Mouse (Mus musculus) heart, embryonic 10.5 days (tissue): ENCODE data around the gene Ctnnbl1. TPM values are rescaled to one million over a fixed set of nuclear protein-coding genes. Genes with fewer than 3 reads are reported as not detected.

Experiments
- DNase-seq: peaks from one replicate; pipeline ENCODE4 v3.0.0-alpha.2; 2017; ENCODE audit warnings: low spot score
- H3K27ac ChIP-seq: fragments of 300-500 bp; sonication (generic); 2 replicates; pipeline ENCODE4 v1.5.1; 2016; ENCODE audit warnings: mild to moderate bottlenecking
- H3K27me3 ChIP-seq: fragments of 300-500 bp; sonication (generic); 2 replicates; pipeline ENCODE4 v1.6.1; 2016; ENCODE audit warnings: mild to moderate bottlenecking; ENCODE audit not compliant: poor library complexity, insufficient read depth, severe bottlenecking
- H3K36me3 ChIP-seq: fragments of 300-500 bp; sonication (generic); 2 replicates; pipeline ENCODE4 v1.6.1; 2016; ENCODE audit warnings: mild to moderate bottlenecking, moderate library complexity
- H3K4me1 ChIP-seq: fragments of 300-500 bp; sonication (generic); 2 replicates; pipeline ENCODE4 v1.6.1; 2016; ENCODE audit warnings: mild to moderate bottlenecking
- H3K4me3 ChIP-seq: fragments of 300-500 bp; sonication (generic); 2 replicates; pipeline ENCODE4 v1.5.1; 2016; ENCODE audit warnings: mild to moderate bottlenecking, moderate library complexity
- H3K9me3 ChIP-seq: fragments of 300-500 bp; sonication (generic); 2 replicates; pipeline ENCODE4 v1.6.1; 2016; ENCODE audit warnings: mild to moderate bottlenecking, moderate library complexity
- WGBS: fragments of 180-500 bp; shearing (Covaris S2); methylation state at CpG from one replicate; pipeline ENCODE4 v1.1.7; 2016; 5-methylcytosine and 5-hydroxymethylcytosine counted together
- polyA plus RNA-seq: library from polyadenylated mRNA; unstranded; fragments of >200 nt; fragmentation: Nextera tagmentation; extraction: Ambion mirVana; gene quantifications from 2 replicates; pipeline ENCODE4 v1.2.1, GENCODE M21; 2016

Ctnnbl1 gene
- polyA plus RNA-seq, 1 experiment from 2014 or later = 59.1 TPM

- DNase-seq = no peak
- 74% methylated on average over 2 of the region's 2 CpGs for WGBS
- no peak overlapping the region for H3K4me3 ChIP-seq
- H3K4me1 ChIP-seq = peaks cover 39% of the 10 kb centered on the region
- H3K9me3 ChIP-seq = no peaks in the 10 kb centered on the region
- no peaks in the 10 kb centered on the region for H3K27me3 ChIP-seq
- no peak overlapping the region for H3K27ac ChIP-seq
- H3K36me3 ChIP-seq = peaks cover 25% of the 10 kb centered on the region
Observed at GRCm38 (mm10) chr2:157784647-157785046, 47.4 kb downstream of the Ctnnbl1 start.

- Histone ChIP-seq H3K27ac (no peak overlapping the region), H3K27me3 (no peaks in the 10 kb centered on the region), H3K36me3 (peaks cover 3% of the 10 kb centered on the region; the same call in 1 of the 2 replicates), H3K4me1 (peaks cover 32% of the 10 kb centered on the region), H3K9me3 (no peaks in the 10 kb centered on the region), H3K4me3 (no peak overlapping the region)
- no peak for DNase-seq
- 68% methylated on average over 7 of the region's 7 CpGs for WGBS
Observed at GRCm38 (mm10) chr2:157789226-157789625, 52.0 kb downstream of the Ctnnbl1 start.

- no peak for DNase-seq
- no peaks in the 10 kb centered on the region for H3K9me3 ChIP-seq
- no peak overlapping the region for H3K4me3 ChIP-seq
- peaks cover 3% of the 10 kb centered on the region; the same call in 1 of the 2 replicates for H3K36me3 ChIP-seq
- no peaks in the 10 kb centered on the region for H3K27me3 ChIP-seq
- H3K4me1 ChIP-seq = peaks cover 21% of the 10 kb centered on the region
- WGBS = 89% methylated on average over 8 of the region's 8 CpGs
- no peak overlapping the region for H3K27ac ChIP-seq
Observed at GRCm38 (mm10) chr2:157790836-157791495, 53.8 kb downstream of the Ctnnbl1 start.

- H3K27ac ChIP-seq = no peak overlapping the region
- DNase-seq = no peak
- no peaks in the 10 kb centered on the region for H3K27me3 ChIP-seq
- H3K4me1 ChIP-seq = peaks cover 20% of the 10 kb centered on the region
- H3K36me3 ChIP-seq = peaks cover 3% of the 10 kb centered on the region; the same call in 1 of the 2 replicates
- 77% methylated on average over 14 of the region's 14 CpGs for WGBS
- H3K4me3 ChIP-seq = no peak overlapping the region
- no peaks in the 10 kb centered on the region for H3K9me3 ChIP-seq
Observed at GRCm38 (mm10) chr2:157791528-157792162, 54.4 kb downstream of the Ctnnbl1 start.

- DNase-seq = no peak
- Histone ChIP-seq H3K4me3 (no peak overlapping the region), H3K27me3 (no peaks in the 10 kb centered on the region), H3K9me3 (no peaks in the 10 kb centered on the region), H3K4me1 (peaks cover 13% of the 10 kb centered on the region), H3K36me3 (peaks cover 4% of the 10 kb centered on the region; the same call in 1 of the 2 replicates), H3K27ac (no peak overlapping the region)
- WGBS = 84% methylated on average over 10 of the region's 10 CpGs
Observed at GRCm38 (mm10) chr2:157792840-157793552, 55.8 kb downstream of the Ctnnbl1 start.

- no peak overlapping the region for H3K27ac ChIP-seq
- H3K27me3 ChIP-seq = no peaks in the 10 kb centered on the region
- peaks cover 4% of the 10 kb centered on the region for H3K4me1 ChIP-seq
- no peak overlapping the region for H3K4me3 ChIP-seq
- no peak for DNase-seq
- no peaks in the 10 kb centered on the region for H3K9me3 ChIP-seq
- 70% methylated on average over 8 of the region's 8 CpGs for WGBS
- peaks cover 6% of the 10 kb centered on the region; the same call in 1 of the 2 replicates for H3K36me3 ChIP-seq
Observed at GRCm38 (mm10) chr2:157793851-157794332, 56.7 kb downstream of the Ctnnbl1 start.

- peaks cover 3% of the 10 kb centered on the region; the same call in 1 of the 2 replicates for H3K36me3 ChIP-seq
- H3K4me1 ChIP-seq = peaks cover 6% of the 10 kb centered on the region
- H3K27ac ChIP-seq = no peak overlapping the region
- DNase-seq = no peak
- no peak overlapping the region for H3K4me3 ChIP-seq
- WGBS = 96% methylated on average over 1 of the region's 1 CpGs
- H3K27me3 ChIP-seq = 0 out of 2 replicates have a peak, but pooled peaks cover 3% of the 10 kb centered on the region
- H3K9me3 ChIP-seq = no peaks in the 10 kb centered on the region
Observed at GRCm38 (mm10) chr2:157795627-157796423, 58.6 kb downstream of the Ctnnbl1 start.

GRCm38 (mm10) chr2:157799533-157799932, 62.3 kb downstream of the Ctnnbl1 start:
- H3K36me3 ChIP-seq = 0 out of 2 replicates have a peak, but pooled peaks cover 3% of the 10 kb centered on the region
- H3K27me3 ChIP-seq = peaks cover 7% of the 10 kb centered on the region; the same call in 1 of the 2 replicates
- 89% methylated on average over 9 of the region's 9 CpGs for WGBS
- H3K4me3 ChIP-seq = no peak overlapping the region
- no peak overlapping the region for H3K27ac ChIP-seq
- H3K4me1 ChIP-seq = peaks cover 19% of the 10 kb centered on the region
- DNase-seq = no peak
- no peaks in the 10 kb centered on the region for H3K9me3 ChIP-seq

- Histone ChIP-seq H3K36me3 (0 out of 2 replicates have a peak, but pooled peaks cover 3% of the 10 kb centered on the region), H3K4me1 (peaks cover 21% of the 10 kb centered on the region), H3K4me3 (no peak overlapping the region), H3K27ac (0 out of 2 replicates have a peak overlapping the region, but pooled peaks have one; percentile 53), H3K27me3 (peaks cover 15% of the 10 kb centered on the region; the same call in 1 of the 2 replicates), H3K9me3 (no peaks in the 10 kb centered on the region)
- 82% methylated on average over 2 of the region's 2 CpGs for WGBS
- DNase-seq = no peak
Observed at GRCm38 (mm10) chr2:157800288-157800687, 63.1 kb downstream of the Ctnnbl1 start.

- H3K4me3 ChIP-seq = no peak overlapping the region
- 0 out of 2 replicates have a peak, but pooled peaks cover 3% of the 10 kb centered on the region for H3K36me3 ChIP-seq
- H3K4me1 ChIP-seq = peaks cover 27% of the 10 kb centered on the region
- H3K27me3 ChIP-seq = peaks cover 17% of the 10 kb centered on the region; the same call in 1 of the 2 replicates
- DNase-seq = no peak
- peak overlapping the region; percentile 53 for H3K27ac ChIP-seq
- 56% methylated on average over 11 of the region's 11 CpGs for WGBS
- no peaks in the 10 kb centered on the region for H3K9me3 ChIP-seq
Observed at GRCm38 (mm10) chr2:157800746-157801501, 63.7 kb downstream of the Ctnnbl1 start.

- H3K36me3 ChIP-seq = 0 out of 2 replicates have a peak, but pooled peaks cover 3% of the 10 kb centered on the region
- H3K27me3 ChIP-seq = peaks cover 17% of the 10 kb centered on the region; the same call in 1 of the 2 replicates
- no peaks in the 10 kb centered on the region for H3K9me3 ChIP-seq
- DNase-seq = no peak
- peaks cover 29% of the 10 kb centered on the region for H3K4me1 ChIP-seq
- WGBS = 52% methylated on average over 8 of the region's 8 CpGs
- no peak overlapping the region for H3K4me3 ChIP-seq
- H3K27ac ChIP-seq = peak overlapping the region; percentile 53; the same call in 1 of the 2 replicates
Observed at GRCm38 (mm10) chr2:157801505-157802357, 64.5 kb downstream of the Ctnnbl1 start.
